Mouse (Mus musculus) erythroblast, embryonic 14.5 days (primary cell): Measurements from ENCODE around the gene Nkain2.

Experiments used
- GATA1 ChIP-seq: IDR thresholded peaks from 2 replicates; pipeline ENCODE4 v1.6.1; 2012; ENCODE audit warnings: low read length, inconsistent platforms, mixed read lengths
- TAL1 ChIP-seq: IDR thresholded peaks from 3 replicates; pipeline ENCODE4 v1.6.1; 2012; ENCODE audit warnings: low read length, inconsistent platforms, mixed read lengths

- TF ChIP-seq GATA1, result no peak
- no peak for TF ChIP-seq TAL1
Observed at GRCm38 (mm10) chr10:31873323-31873895, 1016.9 kb downstream of the Nkain2 start.
